Mouse (Mus musculus): ENCODE data around the gene Haspin. TPM values are rescaled to one million over a fixed set of nuclear protein-coding genes. Genes with fewer than 3 reads are reported as not detected.

Gene Haspin
- total RNA-seq (2021) = 1.4 and 1.6 TPM in 2 replicates
- long read RNA-seq, partial matches to known transcripts = 0 of 1 reads
- long read RNA-seq, other reads (novel, unspliced or antisense) = 1 of 1 reads

- DNase-seq = peak; percentile 92
These were observed at the start of gene Haspin for GRCm38 (mm10) chr11:73137591-73138501. Gene Haspin (minus strand): TSS chr11:73138294.

- DNase-seq = no peak
These were observed 49.1 kb upstream of the Haspin start for GRCm38 (mm10) chr11:73187231-73187630.

- DNase-seq = no peak
These were observed 48.0 kb upstream of the Haspin start for GRCm38 (mm10) chr11:73185872-73186615.

- no peak for DNase-seq
These were observed 39.8 kb upstream of the Haspin start for GRCm38 (mm10) chr11:73177895-73178294.

GRCm38 (mm10) chr11:73177509-73177875 lies 39.4 kb upstream of the Haspin start:
- DNase-seq = peak; percentile 84

GRCm38 (mm10) chr11:73176608-73177508 lies 38.8 kb upstream of the Haspin start, which contains the start of the genes Emc6 and Tax1bp3:
Gene Emc6 (minus strand): TSS chr11:73177037.
Gene Tax1bp3 (plus strand): TSS chr11:73177083.
- DNase-seq = peak; percentile 97

GRCm38 (mm10) chr11:73176186-73176585 lies 38.1 kb upstream of the Haspin start:
- DNase-seq = no peak

- DNase-seq = no peak
These were observed 37.5 kb upstream of the Haspin start for GRCm38 (mm10) chr11:73175612-73176011.

- peak; percentile 29 for DNase-seq
These were observed 34.1 kb upstream of the Haspin start for GRCm38 (mm10) chr11:73172186-73172585.

GRCm38 (mm10) chr11:73169231-73169630 lies 31.1 kb upstream of the Haspin start:
- DNase-seq = peak; percentile 65

GRCm38 (mm10) chr11:73168576-73168975 lies 30.5 kb upstream of the Haspin start:
- DNase-seq = no peak

GRCm38 (mm10) chr11:73168071-73168470 lies 30.0 kb upstream of the Haspin start:
- DNase-seq = no peak

- no peak for DNase-seq
These were observed 24.2 kb upstream of the Haspin start for GRCm38 (mm10) chr11:73162284-73162683.

- no peak for DNase-seq
These were observed 23.5 kb upstream of the Haspin start for GRCm38 (mm10) chr11:73161616-73162015.

- peak; percentile 43 for DNase-seq
These were observed 22.7 kb upstream of the Haspin start for GRCm38 (mm10) chr11:73160811-73161200.

- DNase-seq = peak; percentile 70
These were observed 22.1 kb upstream of the Haspin start, which contains the start of gene P2rx5 for GRCm38 (mm10) chr11:73159957-73160810. Gene P2rx5 (plus strand): TSS chr11:73160421.

GRCm38 (mm10) chr11:73155071-73155470 lies 17.0 kb upstream of the Haspin start:
- no peak for DNase-seq

GRCm38 (mm10) chr11:73148209-73148608 lies 10.1 kb upstream of the Haspin start:
- no peak for DNase-seq

- no peak for DNase-seq
These were observed 8.9 kb upstream of the Haspin start for GRCm38 (mm10) chr11:73146975-73147365.

GRCm38 (mm10) chr11:73146026-73146974 lies 8.2 kb upstream of the Haspin start:
- no peak for DNase-seq
